Mouse (Mus musculus) embryo, embryonic 10.5 days (tissue): ENCODE measurements around the gene Eya2.

Source experiments
- DNase-seq: peaks from one replicate; pipeline ENCODE4 v3.0.0-alpha.2; 2015; ENCODE audit warnings: low spot score

Gene Eya2

DNA sequence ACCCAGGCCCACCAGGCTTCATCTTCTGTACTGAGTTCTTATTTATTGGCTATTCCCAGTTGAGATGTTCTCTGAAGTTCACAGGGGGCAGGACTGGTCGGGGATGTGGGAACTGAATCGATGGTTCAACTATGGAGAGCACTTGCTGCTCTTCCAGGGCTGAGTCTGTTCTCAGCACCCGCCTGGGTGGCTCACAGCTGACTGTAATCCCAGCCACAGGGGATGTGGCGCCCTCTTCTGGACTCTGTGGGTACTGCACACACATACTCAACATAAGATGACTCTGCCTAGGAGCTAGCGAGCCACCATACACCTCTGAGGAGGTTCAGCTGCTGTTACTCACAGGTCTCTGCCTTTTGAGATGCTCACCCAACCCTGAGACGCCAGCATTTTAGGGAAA is 121.9 kb downstream of the Eya2 start:
- DNase-seq, result no peak

DNA sequence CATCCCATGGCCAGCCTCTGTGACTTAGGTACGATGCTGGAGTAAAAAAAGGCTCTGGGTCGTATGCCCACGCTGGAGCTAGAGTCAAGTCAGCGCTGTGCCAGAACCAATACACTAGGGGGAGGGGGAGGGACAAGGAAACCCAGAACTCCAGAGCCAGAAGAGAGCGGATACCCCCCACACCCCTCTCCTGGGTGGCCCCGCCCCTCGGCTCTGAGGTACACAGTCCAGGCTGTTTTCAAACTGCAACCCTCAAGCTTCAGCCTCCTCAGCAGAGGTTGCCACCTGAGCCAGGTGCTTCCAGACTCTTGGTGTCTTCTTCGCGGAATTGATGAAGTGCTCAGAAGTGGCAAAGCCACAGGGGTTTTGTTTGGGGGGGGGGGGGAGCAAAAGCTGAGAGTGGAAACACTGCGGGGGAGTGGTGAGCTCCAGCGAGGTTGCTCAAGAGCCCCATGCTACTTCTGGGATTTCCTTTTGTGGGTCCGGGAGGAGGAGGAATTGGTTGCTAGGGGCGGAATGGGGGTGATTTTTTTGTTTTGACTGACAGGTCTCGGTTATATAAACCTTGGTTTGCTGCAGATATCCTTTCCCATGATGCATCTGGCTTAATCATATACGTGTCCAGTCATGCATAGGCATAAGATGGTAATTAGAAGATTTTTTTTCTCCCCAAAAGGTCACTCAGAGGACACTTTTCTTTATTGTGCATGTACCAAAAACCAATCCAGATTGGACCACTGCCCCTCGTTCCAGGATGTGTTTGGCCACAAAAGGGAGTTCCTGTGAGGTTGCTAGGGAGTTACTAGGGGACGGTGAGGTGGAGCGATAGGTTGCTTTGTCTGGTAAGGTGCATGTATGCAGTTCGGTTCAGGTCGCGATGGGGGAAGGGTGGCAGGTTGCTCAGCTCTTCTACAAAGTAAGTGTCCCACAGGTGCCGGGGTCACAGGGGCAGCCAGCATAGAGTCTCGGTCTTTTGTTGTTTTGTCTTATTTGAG is 122.6 kb downstream of the Eya2 start:
- DNase-seq, result peak; percentile 9

DNA sequence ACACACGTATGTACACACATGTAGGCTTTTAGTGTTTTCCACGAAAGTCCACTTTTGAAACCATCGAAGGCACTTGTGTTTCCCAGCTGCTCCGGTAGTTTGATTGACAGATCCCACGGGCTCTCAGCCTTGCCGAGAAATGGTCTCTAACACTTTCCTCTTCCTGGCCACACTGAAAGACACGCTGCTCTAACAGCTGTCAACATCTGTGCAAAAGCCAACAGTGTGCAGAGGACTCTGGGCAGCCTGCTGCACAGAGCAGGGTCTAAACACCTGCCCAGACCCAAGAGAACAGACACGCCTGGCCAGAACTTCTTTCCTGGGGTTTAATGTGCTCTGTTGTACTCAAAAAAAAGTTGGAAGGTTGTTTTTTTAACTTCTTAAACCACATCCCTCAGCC is 124.5 kb downstream of the Eya2 start:
- DNase-seq, result no peak

DNA sequence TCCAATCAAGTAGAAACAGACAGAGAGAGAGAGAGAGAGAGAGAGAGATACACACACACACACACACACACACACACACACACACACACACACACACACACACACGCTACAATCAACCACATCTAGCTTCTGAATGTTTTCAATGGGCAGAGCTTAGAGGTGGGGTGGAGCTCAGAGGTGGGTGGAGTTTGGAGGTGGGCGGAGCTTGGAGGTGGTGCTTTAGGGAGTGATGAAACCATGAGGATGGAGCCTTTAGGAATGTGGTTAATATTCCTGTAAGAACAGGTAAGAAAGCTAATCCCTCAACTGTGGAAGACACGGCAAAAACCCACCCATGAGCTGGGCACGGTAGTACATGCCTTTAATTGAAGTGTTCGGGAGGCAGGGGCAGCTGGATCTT is 127.1 kb downstream of the Eya2 start:
- no peak for DNase-seq

DNA sequence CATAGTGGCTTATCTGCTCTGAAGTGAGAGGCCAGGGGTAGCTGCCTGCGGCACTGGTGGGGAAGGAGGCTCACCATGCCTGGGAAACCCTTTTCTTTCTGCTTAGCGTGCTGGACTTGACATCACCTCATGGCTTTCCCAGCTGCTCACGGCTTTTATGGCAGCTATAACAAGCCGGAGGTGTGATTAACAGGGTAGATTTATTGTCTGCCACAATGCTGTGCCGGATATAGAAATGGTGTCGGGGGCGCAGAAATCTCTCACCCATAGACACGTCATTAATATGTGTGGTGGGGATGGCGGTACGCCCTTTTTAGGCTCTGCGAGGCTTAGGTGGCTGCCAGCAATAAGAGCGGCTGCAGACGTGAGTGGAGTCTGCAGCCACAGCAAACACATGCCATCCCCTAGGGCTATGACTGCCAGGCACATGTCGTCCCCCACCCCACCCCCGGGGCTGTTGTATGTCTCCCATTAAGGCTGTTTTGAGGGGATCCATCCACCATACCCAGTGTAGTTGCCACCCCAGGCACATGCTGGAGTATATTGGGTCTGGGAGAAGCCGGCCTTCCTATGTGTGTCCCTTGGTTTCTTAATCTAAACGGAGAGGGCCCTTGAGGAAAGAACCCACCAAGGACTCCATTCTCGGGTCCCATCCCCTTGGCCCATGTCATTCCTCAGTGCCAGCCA is 137.9 kb downstream of the Eya2 start:
- no peak for DNase-seq

DNA sequence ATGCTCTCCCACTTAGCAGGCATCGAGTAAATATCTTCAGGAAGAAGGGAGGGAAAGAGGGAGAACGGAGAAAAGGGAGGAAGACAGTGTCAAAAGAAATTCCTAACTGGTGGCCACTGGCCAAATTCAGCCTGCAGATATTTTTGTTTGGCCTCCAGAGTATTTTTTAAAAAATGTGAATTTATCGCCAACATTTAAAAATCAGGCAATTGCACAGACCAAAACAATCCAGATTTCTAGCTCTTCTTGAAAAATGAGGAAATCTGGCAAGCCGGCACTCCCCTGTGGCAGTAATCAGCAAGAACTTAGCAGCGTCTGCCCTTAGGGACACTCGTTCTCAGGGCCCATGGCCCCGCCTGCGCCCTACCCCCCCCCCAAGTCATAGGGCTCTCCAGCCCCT is 138.9 kb downstream of the Eya2 start:
- DNase-seq, result no peak

DNA sequence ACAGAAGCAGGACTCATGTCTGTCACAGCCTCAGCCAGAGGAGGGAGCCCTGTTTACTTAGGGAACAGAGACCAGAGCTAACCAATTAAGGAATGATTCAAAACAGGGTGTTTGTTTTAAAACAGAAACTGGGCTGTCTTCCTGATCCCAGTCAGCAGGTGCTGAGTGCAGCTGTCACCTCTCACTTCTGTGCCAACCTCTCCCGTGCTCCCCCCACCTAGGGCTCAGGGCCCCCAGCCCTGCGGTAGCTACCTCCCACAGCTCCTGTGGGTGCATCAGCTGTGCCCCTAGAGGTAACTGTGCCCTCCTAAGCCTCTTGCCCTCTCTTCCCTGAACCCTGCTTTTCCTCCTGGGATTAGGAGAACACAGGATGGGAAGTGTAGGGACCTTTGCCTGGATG is 141.5 kb downstream of the Eya2 start:
- DNase-seq, result no peak

DNA sequence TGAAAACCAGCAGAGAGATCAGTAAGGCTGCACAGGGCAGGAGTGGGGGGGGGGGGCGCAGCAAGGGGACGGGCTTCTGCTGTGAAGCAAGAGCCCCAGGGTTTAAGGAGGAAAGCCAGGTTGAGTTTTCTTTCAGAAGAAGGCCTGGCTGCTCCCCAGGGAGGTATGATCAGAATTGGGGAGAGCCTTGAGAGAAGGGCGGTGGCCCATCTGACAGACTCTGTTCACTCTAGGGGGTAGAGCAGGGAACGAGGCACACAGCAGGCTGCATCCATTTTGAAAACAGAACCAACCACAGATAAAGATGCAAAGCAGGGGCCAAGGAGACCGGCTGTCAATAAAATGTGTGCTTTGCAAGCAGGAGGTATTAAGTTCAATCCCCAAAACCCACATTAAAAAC is 145.5 kb downstream of the Eya2 start:
- DNase-seq, result no peak

DNA sequence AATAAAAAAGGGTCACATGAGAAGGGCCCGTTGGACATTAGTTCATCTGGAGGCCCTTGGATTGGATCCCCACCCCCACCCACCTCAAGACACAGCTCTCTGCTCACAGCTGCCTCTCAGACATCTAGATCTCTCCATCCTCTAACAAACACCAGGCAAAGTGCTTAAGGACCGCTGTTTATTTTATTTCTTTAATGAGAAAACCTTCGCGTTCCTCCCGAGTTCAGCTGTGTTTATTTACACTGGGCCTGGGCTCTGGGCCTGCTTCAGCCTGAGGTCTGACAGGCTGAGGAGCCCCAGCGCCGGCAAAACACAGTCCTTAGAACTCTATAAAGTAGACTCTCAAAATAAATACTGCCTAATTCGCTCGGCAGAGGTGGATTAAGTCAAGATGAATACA is 146.2 kb downstream of the Eya2 start:
- DNase-seq, result peak; percentile 68

DNA sequence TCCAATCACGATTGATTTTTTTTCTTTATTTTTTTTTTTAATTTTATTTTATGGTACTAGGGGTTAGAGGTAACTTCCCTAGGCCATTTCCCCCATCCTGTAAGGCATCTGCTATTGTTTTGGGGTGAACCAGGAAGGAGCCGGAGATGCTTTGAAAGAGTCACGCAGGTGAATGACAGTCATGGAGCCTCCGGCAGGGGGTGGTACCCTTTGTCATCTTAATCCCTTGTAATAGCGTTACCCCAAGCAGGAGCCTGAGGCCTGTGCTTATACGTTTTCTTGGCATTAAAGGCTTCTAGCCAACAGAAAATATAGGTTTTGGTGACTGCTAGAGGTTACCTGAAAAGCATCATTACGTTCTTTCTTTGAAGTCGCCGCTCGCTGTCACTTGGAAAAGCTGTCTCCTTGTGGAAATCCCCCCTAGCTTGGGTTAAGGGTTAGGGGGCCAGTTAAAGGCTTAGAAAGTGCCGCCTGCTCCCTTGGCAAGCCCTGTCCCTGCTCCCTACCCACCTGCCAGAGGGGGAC is 146.8 kb downstream of the Eya2 start:
- peak; percentile 36 for DNase-seq

DNA sequence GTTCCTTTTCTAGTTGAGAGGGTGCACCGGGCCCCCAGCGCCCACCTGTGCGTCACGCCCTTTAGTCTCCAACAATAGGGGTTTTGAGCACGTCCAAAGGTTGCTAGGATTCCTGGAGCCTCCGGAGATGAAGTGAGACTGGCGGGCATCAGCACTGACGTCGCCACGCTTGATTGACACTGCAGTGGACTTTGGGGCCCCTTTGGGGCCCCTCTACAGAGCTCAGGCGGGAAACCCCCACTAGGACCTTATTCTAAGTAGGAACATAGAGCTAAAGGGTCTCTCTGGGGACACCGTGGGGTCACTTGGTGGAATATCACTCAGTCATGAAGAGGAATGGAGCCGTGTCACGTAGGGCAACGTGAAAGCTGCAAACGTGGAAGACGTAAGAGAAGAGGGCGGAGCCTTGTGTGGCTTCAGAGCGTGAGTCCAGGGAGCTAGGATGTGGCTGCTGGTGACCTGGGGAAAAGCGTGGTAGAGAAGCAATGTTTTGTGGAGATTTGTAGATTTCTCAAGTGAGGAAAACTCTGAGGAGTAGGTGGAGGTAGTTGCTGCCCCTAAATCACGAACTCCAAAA is 147.5 kb downstream of the Eya2 start:
- peak; percentile 36 for DNase-seq

DNA sequence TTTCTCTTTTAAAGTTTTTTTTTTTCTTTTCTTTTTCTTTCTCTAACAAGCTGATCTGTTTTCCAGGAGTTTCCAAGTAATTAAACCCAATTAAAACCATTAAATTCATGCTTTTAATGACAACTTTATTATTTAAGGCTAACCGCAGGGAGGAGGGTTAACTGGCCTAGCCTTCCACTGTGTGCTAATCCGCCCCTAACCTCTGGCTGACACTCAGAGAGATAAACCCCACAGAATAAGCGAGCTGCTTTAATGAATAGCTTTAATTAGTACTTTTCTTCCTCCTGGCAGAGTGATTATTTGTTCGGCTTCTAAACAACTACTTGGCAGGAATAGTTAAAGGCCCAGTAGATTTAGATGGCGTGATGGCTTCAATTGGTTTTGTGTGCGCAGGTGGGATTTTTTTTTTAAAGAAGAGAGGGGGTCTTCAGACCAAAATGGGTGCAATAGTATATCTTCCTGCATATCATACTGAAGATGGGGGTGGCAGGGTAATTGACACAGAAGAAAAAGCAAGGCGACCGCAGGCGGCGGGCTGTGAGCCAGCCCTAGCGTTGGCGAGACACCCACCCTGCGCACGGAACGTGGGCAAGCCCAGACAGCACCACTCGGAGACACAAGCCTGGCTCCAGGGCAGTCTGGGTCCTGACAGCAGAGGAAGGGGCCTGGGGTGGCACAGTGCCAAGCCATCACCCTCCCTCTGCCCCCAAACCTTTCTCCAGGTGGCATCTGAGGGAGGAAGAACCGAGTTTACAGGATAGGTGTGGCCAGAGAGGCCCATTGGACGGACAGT is 150.7 kb downstream of the Eya2 start:
- peak; percentile 24 for DNase-seq

DNA sequence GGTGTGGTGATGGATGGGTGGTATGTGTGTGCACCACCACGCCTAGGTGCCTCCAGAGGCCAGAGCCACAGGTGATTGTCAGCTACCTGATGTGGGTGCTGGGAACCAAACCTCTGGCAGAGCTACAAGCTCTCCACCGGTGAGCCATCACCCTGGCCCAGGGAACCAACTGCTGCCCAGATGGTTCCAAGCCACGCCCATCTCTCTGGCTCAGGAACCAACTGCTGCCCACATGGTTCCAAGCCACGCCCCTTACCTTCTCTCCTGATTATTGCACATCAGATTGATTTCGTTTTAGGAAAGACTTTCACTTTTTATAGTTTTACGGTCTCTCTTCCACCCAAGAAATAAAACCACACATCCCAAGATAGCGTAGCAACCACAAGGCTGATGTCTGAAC is 153.1 kb downstream of the Eya2 start:
- DNase-seq, result no peak

DNA sequence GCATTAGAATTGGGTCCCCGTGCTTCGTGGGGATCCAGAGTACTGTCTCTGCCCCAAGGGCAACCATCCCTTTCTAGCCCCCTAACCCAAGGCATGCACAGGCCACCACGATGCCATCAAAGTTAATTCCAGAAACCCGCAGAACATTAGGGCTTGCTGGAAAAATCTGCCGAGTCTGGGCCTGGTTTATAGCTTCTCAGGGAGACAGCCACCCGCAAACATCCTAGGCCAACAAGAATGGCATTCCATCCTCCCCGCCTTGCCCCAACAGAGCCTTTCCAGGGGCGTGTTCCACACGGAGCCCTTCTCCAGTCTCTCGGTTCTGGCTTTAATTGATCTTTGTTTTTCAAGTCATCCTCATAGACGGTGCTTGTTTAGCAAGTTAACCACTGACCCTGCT is 153.6 kb downstream of the Eya2 start:
- DNase-seq, result peak; percentile 39

DNA sequence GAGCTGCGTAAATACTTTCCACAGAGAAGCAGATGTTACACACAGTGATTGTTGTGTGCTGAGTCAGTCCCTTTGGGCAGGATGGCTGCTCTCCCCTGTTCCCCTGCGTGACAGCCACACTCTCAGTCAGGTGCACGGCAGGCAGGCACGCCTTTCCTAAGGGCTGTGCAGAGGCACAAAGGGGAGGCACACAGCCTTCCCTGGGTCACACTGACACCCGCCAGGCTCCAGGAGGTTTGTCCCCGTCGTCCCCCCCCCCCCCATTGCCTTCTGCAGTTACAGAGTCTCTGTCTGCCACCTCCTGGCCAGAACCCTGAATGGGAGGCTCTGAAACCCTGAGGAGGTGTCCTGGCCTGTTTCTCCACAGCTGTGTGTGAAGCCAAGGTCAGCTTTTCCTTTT is 156.2 kb downstream of the Eya2 start:
- DNase-seq, result peak; percentile 53

DNA sequence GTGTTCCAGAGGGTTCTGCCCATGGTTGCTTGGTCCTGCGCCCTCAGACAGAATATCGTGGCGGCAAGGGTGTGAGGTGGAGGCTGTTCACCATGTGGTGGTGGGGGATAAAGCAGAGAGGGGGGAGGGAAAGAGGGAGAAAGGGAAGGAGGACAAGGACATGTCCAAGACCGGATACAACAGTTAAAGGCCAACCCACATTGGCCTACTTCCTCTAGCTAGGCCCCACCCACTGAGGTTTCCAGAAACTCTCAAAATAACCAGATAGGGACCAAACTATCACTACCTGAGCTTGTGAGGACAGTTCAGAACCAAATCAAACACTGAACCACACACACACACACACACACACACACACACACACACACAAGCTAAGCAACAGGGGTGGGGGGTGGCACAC is 157.9 kb downstream of the Eya2 start:
- no peak for DNase-seq

DNA sequence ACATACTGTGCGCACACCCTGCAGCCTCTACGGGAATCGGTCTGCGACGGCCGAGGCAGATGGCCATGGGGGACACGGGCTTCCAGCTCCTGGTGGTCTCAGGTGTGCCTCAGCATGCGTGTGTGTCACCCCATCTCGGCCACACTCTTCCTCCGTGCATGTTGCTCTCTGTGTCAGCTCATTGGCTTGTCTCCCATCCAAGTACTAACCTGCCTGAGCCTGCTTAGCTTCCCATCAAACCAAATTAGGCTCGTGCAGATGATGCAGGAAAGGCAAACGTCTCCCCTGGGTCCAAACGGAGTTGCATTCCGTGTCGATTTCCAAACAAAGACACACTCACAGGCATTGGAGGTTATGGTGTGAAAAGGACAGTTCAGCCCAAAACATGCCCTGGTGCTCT is 163.0 kb downstream of the Eya2 start:
- peak; percentile 40 for DNase-seq

DNA sequence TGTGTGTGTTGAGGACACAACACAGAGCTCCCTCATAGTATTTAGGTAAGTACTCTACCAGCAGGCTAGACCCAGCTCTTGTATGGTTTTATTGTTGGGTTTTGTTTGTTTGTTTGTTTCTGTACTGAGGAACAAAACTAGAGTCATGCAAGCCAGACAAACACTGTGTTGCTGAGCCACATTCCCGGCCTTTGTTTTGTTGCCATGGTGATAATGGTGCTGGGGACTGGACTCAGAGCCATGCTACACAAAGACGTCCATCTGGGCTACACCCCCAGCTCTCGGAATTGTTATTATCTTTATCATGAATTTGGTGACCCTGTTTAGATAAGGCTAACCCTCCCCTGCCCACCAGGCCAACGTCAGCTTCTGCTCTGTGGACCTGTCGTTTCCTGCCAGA is 163.7 kb downstream of the Eya2 start:
- peak; percentile 78 for DNase-seq

DNA sequence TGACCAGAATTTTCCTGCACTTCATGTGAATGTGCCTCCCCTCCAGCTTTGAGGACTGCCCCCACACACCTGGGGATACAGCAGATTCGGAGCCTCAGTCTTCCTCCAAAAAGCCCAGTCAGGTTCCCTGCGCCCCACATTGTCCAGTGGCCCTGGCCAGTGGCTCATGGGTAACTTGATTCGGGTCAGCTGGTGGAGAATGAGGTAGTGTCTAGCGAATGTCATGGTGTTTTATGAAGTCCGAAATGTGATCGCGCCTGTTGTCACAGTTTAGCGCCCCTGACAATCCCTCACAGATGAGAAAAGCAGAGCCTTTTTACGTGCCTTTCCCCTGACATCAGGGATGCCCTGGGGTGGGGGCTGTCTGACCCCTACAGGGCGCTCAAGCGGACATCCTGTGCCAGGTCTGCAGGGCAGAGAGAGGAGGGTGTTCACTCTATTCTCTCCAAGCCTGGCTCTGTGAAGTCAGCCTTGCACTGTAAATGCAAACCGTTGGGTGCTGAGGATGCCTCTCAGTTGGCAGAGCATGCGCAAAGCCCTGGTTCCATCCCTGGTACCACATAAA is 164.7 kb downstream of the Eya2 start:
- DNase-seq, result peak; percentile 48

DNA sequence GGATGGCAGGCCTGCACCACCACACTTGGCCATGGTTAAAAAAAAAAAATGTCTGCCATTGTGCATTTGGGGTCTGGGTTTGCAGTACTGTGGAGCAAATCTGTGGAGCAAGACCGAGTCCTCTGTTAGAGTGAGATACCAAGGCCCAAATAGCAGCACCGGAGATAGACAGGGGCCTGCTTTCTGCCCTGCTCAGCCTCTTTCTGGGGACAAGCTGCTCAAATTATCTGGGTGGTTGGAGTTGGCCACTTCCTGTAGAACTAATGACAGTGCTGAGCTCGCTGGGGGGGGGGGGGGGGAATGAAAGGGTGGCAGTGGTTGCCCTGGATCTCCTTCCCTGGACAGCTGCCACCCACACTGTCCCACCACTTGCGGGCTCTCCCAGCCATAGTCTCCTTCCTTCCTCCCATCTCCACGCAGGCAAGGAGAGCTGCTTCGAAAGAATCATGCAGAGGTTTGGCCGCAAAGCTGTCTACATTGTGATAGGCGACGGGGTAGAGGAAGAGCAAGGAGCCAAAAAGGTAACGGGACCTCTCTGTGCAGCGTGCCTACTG is 174.1 kb downstream of the Eya2 start:
- DNase-seq, result no peak

DNA sequence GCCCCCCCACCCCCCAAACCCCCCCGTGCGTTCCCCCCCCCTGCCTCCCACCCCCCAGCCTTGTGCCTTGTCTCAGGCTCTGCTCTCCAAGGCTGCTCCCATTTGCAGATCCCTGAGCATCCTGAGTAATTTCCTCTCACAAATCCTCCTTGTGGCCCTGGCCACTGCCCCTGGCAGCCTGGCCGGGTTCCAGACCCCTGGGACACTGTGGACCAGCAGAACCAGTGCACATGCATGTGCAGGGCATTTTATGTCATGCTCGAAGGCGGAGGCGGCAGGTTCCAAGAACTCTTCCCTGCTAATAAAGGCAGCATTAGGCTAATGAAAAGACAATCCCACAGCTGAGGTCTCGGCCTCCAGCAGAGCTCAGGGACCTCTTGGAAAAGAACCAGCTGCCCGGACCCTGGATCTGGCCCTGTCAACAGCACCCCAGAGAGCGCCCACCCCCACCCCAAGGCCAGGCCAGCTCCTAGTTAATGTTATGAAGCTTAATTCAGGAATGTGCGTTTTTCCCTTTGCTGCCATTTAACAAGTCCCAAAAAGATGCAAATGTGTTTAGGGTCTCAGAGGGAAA is 174.6 kb downstream of the Eya2 start:
- peak; percentile 21 for DNase-seq
